Mouse (Mus musculus): ENCODE measurements at regions not wholly inside any gene's neighbourhood (a gene's known extent, or its start where the extent isn't known, plus 50 kb on each side); places are given as distances from the start of the nearest gene placed in this dataset.

DNA sequence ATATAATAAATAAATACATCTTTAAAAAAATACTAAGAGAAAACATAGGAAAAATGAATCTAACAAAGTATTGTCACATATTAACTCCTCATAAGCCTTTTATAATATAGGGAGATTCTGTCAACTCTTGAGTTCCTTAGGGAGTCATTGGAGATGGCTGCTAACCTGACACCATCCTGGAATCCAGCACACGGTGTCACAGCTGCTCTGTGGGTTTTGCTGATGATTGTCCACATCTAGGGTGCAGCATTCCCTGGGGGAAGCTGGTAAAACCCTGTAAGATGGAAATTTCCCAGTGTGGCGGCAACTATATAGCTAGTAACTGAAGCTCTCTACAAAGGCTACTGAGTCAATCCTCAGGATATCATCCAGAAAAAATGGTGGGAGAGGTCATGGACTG is 58.9 kb upstream of the E2f3 start:
- DNase-seq (ENCODE audit: extremely low read depth, low read depth): no peak

DNA sequence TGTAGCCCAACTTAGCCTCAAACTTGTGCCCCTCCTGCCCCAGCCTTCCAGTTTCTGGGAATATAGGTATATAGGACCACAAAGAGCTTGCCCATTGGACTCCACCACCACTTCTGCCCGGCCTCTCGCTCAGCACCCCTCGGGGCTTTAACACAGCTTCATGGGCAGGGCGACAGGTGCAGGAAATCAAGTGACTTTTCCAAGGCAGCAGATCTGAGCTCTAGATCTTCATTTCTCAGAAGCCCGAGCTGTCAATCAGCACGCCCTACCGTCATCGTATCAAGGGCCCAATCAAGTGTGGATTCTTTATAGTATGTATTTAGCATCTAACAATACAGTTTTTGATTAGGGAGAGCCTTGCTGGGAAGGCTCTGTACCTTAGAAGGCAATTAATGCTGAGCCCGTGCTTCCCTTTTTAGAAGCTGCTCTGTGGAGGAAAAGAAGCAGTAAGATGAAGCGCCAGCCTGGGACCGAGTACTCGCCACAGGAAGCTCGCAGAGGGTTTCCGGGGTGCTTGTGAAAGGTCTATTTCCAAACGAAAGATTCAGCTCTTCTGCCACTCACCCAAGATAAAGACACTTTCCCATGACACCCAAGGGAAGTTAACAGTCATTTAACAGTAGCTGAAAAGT is 56.9 kb upstream of the E2f3 start:
- no peak for DNase-seq (ENCODE audit: extremely low read depth, low read depth)

DNA sequence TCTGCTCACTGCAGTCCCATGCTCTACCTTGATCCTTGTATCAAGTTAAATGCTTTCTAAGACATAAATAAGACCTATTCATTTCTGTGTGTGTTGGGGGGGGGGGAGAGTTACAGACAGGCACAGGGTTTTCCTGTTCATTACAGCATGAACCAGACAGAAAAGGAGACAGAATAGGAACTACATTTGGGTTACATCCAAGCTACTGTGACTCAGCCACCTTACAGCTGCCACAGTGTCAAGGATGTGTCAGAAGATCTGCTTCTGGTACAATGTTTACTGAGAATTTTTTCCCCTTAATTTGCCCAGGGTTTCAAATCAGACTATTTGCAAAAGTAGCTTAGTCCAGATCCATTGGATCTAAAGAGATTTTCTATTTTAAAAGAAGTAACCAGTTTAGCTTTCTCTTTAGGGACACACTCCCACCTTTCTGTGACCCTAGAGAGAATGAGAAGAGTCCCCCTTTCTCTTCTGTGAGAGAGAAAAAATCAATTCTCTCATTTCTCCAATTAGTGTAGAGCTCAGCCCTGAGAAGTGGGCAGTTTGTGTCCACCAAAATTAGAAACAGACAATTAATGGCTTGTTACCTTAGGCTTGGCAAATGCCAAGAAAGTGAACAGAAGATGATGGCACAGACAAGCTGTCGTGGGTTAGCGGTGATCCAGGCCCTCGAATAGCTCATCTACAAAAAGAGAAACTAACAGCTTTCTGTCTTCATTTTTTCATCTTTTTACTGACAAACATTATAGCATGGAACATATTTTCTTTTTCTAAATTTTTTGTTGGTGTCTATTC is 55.8 kb upstream of the E2f3 start:
- DNase-seq (ENCODE audit: extremely low read depth, low read depth): no peak

DNA sequence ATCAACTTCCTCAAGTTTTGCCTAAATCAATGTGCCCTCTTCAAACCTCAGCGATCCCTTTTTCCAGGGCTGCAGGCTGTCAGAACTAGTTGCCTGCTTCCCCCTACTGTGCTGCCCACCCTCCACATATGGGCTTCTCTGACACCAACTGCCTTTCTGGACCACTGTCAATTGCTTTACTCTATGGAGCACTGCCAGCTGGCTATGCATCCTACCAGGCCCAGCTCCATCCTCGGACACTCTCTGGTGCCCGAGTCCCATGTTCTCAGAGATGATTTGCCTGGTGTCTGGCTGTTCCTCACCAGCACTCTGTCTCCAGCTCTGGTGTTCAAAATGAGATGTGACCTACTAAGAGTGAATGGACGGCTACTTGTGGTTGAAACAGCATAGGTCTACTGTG is 54.4 kb upstream of the E2f3 start:
- no peak for DNase-seq (ENCODE audit: extremely low read depth, low read depth)

DNA sequence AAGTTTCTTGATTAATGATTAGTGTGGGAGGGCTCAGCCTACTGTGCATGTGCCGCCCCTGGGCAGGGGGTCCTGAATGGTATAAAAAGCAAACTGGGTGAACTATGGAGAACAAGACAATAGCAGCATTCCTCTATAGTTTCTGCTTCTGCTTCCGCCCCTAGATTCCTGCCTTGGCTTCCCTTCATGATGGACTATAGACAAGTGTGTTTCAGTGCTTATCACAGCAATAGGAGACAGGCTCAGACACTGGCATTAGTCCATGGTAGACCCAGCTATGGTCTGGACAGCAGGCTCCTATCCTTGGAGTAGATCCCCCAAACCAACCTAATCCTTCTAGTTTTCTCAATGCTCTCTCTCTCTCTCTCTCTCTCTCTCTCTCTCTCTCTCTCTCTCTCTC is 53.9 kb upstream of the E2f3 start:
- no peak for DNase-seq (ENCODE audit: extremely low read depth, low read depth)

DNA sequence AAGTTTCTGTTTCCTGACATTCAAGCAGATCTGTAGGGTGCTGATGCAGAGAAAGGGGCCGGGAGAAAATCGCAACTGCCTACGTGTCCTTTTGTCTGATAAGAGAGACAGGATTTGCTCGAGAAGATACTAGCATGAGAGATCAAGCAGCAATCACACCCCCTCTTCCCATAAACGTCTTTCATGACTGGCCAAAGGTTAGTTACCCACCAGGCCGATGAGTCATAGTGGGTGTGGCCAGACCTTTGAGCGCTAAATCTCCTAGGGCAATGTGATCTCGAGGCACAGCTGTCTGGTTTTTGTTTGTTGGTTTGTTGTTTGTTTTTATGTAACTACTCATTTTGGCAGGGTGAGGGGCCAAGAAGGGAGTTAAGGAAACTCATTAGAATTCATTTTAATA is 50.7 kb upstream of the E2f3 start:
- no peak for DNase-seq (ENCODE audit: extremely low read depth, low read depth)

DNA sequence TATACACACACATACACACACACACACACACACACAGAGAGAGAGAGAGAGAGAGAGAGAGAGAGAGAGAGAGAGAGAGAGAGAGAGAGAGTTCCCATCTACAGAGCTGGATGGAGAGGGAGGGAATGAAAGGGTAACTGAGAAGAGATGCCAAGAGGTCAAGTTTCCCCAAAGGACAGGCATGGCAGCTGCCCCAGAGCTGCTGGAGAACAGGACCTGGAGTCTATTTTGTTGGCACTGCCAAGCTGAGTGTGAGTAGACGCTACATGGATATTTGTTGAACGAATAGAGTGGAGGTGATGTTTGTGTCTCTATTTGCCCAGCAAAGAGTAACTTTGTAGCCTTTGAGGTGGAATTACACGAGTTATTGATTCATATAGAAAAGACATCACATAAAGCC is 50.2 kb upstream of the E2f3 start:
- DNase-seq (ENCODE audit: extremely low read depth, low read depth): no peak

Measured in MEL-GATA-1-ER (cell line).